Mouse (Mus musculus) gastrocnemius, postnatal 4 days (tissue): ENCODE data around the gene Ccdc60. TPM values are rescaled to one million over a fixed set of nuclear protein-coding genes. Genes with fewer than 3 reads are reported as not detected.
"Not testable (repeated sequence)": the region's sequence is repeated elsewhere in the genome, so short reads cannot be mapped to it uniquely, and the experiment has no call there.

Experiments
- DNase-seq, 2 experiments: peaks; one replicate each; pipeline ENCODE4 v3.0.0; 2021 to 2022; ENCODE audit warnings: low spot score in 2 of 2, mixed read lengths in 2 of 2
- long read RNA-seq, 2 experiments: library from polyadenylated mRNA; stranded (forward); transcript quantifications; one replicate each; pipeline ENCODE4 v2.0.0; 2021
- total RNA-seq, 2 experiments: library from RNA; stranded (reverse); gene quantifications; 2 replicates each; pipeline ENCODE4 v1.2.3; 2021

Gene Ccdc60
- under 1 TPM in 1 of 2 experiments, not detected in 1; 0.08 TPM for total RNA-seq
- long read RNA-seq, experiment 1, partial matches to known transcripts, result 0 of 4 reads
- long read RNA-seq, experiment 1, other reads (novel, unspliced or antisense), result 4 of 4 reads
- long read RNA-seq, experiment 2, partial matches to known transcripts, result 0 of 4 reads
- long read RNA-seq, experiment 2, other reads (novel, unspliced or antisense), result 4 of 4 reads

GRCm38 (mm10) chr5:116288849-116289570, at the start of gene Ccdc60:
Ccdc60 (minus strand) TSS chr5:116288985.
- no peak for DNase-seq

GRCm38 (mm10) chr5:116336191-116336590, 47.4 kb upstream of the Ccdc60 start:
- no peak for DNase-seq

GRCm38 (mm10) chr5:116328911-116329310, 40.1 kb upstream of the Ccdc60 start:
- no peak for DNase-seq

- DNase-seq, result no peak
Measured at GRCm38 (mm10) chr5:116323401-116323800, 34.6 kb upstream of the Ccdc60 start.

- peak in 1 of 2 experiments; percentile 17 for DNase-seq
Measured at GRCm38 (mm10) chr5:116322365-116323027, 33.7 kb upstream of the Ccdc60 start.

- no peak for DNase-seq
Measured at GRCm38 (mm10) chr5:116313711-116314110, 24.9 kb upstream of the Ccdc60 start.

- DNase-seq, result no peak
Measured at GRCm38 (mm10) chr5:116312111-116312737, 23.4 kb upstream of the Ccdc60 start.

GRCm38 (mm10) chr5:116311636-116312035, 22.9 kb upstream of the Ccdc60 start:
- no peak for DNase-seq

- peak; percentile 25 to 47 for DNase-seq
Measured at GRCm38 (mm10) chr5:116309383-116309801, 20.6 kb upstream of the Ccdc60 start.

- no peak for DNase-seq
Measured at GRCm38 (mm10) chr5:116305557-116305956, 16.8 kb upstream of the Ccdc60 start.

- DNase-seq, result not testable (repeated sequence)
Measured at GRCm38 (mm10) chr5:116305146-116305545, 16.4 kb upstream of the Ccdc60 start.

- DNase-seq, result no peak
Measured at GRCm38 (mm10) chr5:116300984-116301383, 12.2 kb upstream of the Ccdc60 start.

- DNase-seq, result no peak
Measured at GRCm38 (mm10) chr5:116293501-116293900, 4.7 kb upstream of the Ccdc60 start.

GRCm38 (mm10) chr5:116290584-116290983, 1.8 kb upstream of the Ccdc60 start:
- DNase-seq, result no peak

- no peak for DNase-seq
Measured at GRCm38 (mm10) chr5:116289897-116290296, 1.1 kb upstream of the Ccdc60 start.

- no peak for DNase-seq
Measured at GRCm38 (mm10) chr5:116288183-116288582, 602 bp downstream of the Ccdc60 start.

- no peak for DNase-seq
Measured at GRCm38 (mm10) chr5:116285532-116286176, 3.1 kb downstream of the Ccdc60 start.

- DNase-seq, result no peak
Measured at GRCm38 (mm10) chr5:116280518-116280917, 8.3 kb downstream of the Ccdc60 start.

GRCm38 (mm10) chr5:116278436-116278918, 10.3 kb downstream of the Ccdc60 start:
- DNase-seq, result no peak

GRCm38 (mm10) chr5:116277951-116278350, 10.8 kb downstream of the Ccdc60 start:
- no peak for DNase-seq

GRCm38 (mm10) chr5:116274818-116275217, 14.0 kb downstream of the Ccdc60 start:
- no peak for DNase-seq
